Mouse (Mus musculus): ENCODE results near the gene Mysm1. TPM values are rescaled to one million over a fixed set of nuclear protein-coding genes. Genes with fewer than 3 reads are reported as not detected.

Gene Mysm1
- polyA plus RNA-seq (2015; fragmentation: Nextera tagmentation; extraction: Ambion mirVana): 17.3 and 17.6 TPM in 2 replicates

GRCm38 (mm10) chr4:94978590-94979499 is at the start of gene Mysm1:
Gene Mysm1 (minus strand): TSS chr4:94979100.
- Histone ChIP-seq H3K27ac (ENCODE audit: low read length) (peak within 1 kb of the TSS; percentile 84), H3K36me3 (ENCODE audit: control insufficient read depth, insufficient read depth, low read length) (0 out of 2 replicates have a peak, but pooled peaks cover 6% of the 10 kb centered on the region), H3K9me3 (ENCODE audit: control insufficient read depth, low read length) (no peaks in the 10 kb centered on the region), H3K4me2 (ENCODE audit: low read depth, low read length) (peak within 1 kb of the TSS; percentile 77), H3K4me3 (ENCODE audit: low read length) (peak within 1 kb of the TSS; percentile 89), H3K9ac (ENCODE audit: low read depth, low read length) (peak within 1 kb of the TSS; percentile 93), H3K4me1 (ENCODE audit: control insufficient read depth, insufficient read depth, low read length) (peaks cover 12% of the 10 kb centered on the region), H3K27me3 (replicated peaks; ENCODE audit: control insufficient read depth, insufficient read depth, low read length) (no peaks in the 10 kb centered on the region)
- under 1% methylated on average over 62 of the region's 69 CpGs for WGBS
- ATAC-seq: peak; percentile 100

GRCm38 (mm10) chr4:95025847-95026600 is 47.1 kb upstream of the Mysm1 start:
- Histone ChIP-seq H3K4me3 (ENCODE audit: low read length) (no peak overlapping the region), H3K9me3 (ENCODE audit: control insufficient read depth, low read length) (no peaks in the 10 kb centered on the region), H3K4me1 (ENCODE audit: control insufficient read depth, insufficient read depth, low read length) (no peaks in the 10 kb centered on the region), H3K4me2 (ENCODE audit: low read depth, low read length) (no peak overlapping the region), H3K27me3 (replicated peaks; ENCODE audit: control insufficient read depth, insufficient read depth, low read length) (no peaks in the 10 kb centered on the region), H3K9ac (ENCODE audit: low read depth, low read length) (no peak overlapping the region), H3K27ac (ENCODE audit: low read length) (no peak overlapping the region), H3K36me3 (ENCODE audit: control insufficient read depth, insufficient read depth, low read length) (no peaks in the 10 kb centered on the region)
- no peak for ATAC-seq
- 78% methylated on average over 16 of the region's 16 CpGs for WGBS

GRCm38 (mm10) chr4:95023350-95023953 is 44.6 kb upstream of the Mysm1 start:
- no peaks in the 10 kb centered on the region for H3K36me3 ChIP-seq (ENCODE audit: control insufficient read depth, insufficient read depth, low read length)
- no peak overlapping the region for H3K9ac ChIP-seq (ENCODE audit: low read depth, low read length)
- 82% methylated on average over 12 of the region's 12 CpGs for WGBS
- H3K4me1 ChIP-seq (ENCODE audit: control insufficient read depth, insufficient read depth, low read length): no peaks in the 10 kb centered on the region
- no peaks in the 10 kb centered on the region for H3K27me3 ChIP-seq (replicated peaks; ENCODE audit: control insufficient read depth, insufficient read depth, low read length)
- ATAC-seq: no peak
- no peak overlapping the region for H3K4me3 ChIP-seq (ENCODE audit: low read length)
- no peak overlapping the region for H3K4me2 ChIP-seq (ENCODE audit: low read depth, low read length)
- H3K9me3 ChIP-seq (ENCODE audit: control insufficient read depth, low read length): no peaks in the 10 kb centered on the region
- no peak overlapping the region for H3K27ac ChIP-seq (ENCODE audit: low read length)

- Histone ChIP-seq H3K4me2 (ENCODE audit: low read depth, low read length) (no peak overlapping the region), H3K4me3 (ENCODE audit: low read length) (no peak overlapping the region), H3K27ac (ENCODE audit: low read length) (no peak overlapping the region), H3K9ac (ENCODE audit: low read depth, low read length) (no peak overlapping the region), H3K9me3 (ENCODE audit: control insufficient read depth, low read length) (no peaks in the 10 kb centered on the region), H3K27me3 (replicated peaks; ENCODE audit: control insufficient read depth, insufficient read depth, low read length) (no peaks in the 10 kb centered on the region), H3K4me1 (ENCODE audit: control insufficient read depth, insufficient read depth, low read length) (no peaks in the 10 kb centered on the region), H3K36me3 (ENCODE audit: control insufficient read depth, insufficient read depth, low read length) (no peaks in the 10 kb centered on the region)
- WGBS: 65% methylated on average over 12 of the region's 12 CpGs
- ATAC-seq: no peak
These were observed 43.0 kb upstream of the Mysm1 start for GRCm38 (mm10) chr4:95021649-95022637.

GRCm38 (mm10) chr4:95020201-95020600 is 41.3 kb upstream of the Mysm1 start:
- no peak overlapping the region for H3K9ac ChIP-seq (ENCODE audit: low read depth, low read length)
- no peaks in the 10 kb centered on the region for H3K4me1 ChIP-seq (ENCODE audit: control insufficient read depth, insufficient read depth, low read length)
- 83% methylated on average over 2 of the region's 2 CpGs for WGBS
- no peaks in the 10 kb centered on the region for H3K9me3 ChIP-seq (ENCODE audit: control insufficient read depth, low read length)
- H3K4me2 ChIP-seq (ENCODE audit: low read depth, low read length): no peak overlapping the region
- ATAC-seq: no peak
- H3K36me3 ChIP-seq (ENCODE audit: control insufficient read depth, insufficient read depth, low read length): no peaks in the 10 kb centered on the region
- H3K4me3 ChIP-seq (ENCODE audit: low read length): no peak overlapping the region
- H3K27ac ChIP-seq (ENCODE audit: low read length): no peak overlapping the region
- H3K27me3 ChIP-seq (replicated peaks; ENCODE audit: control insufficient read depth, insufficient read depth, low read length): no peaks in the 10 kb centered on the region

- H3K4me3 ChIP-seq (ENCODE audit: low read length): no peak overlapping the region
- no peaks in the 10 kb centered on the region for H3K27me3 ChIP-seq (replicated peaks; ENCODE audit: control insufficient read depth, insufficient read depth, low read length)
- no peak overlapping the region for H3K27ac ChIP-seq (ENCODE audit: low read length)
- H3K4me1 ChIP-seq (ENCODE audit: control insufficient read depth, insufficient read depth, low read length): no peaks in the 10 kb centered on the region
- WGBS: 50% methylated on average over 7 of the region's 7 CpGs
- no peak overlapping the region for H3K4me2 ChIP-seq (ENCODE audit: low read depth, low read length)
- ATAC-seq: no peak
- H3K36me3 ChIP-seq (ENCODE audit: control insufficient read depth, insufficient read depth, low read length): no peaks in the 10 kb centered on the region
- H3K9ac ChIP-seq (ENCODE audit: low read depth, low read length): no peak overlapping the region
- H3K9me3 ChIP-seq (ENCODE audit: control insufficient read depth, low read length): no peaks in the 10 kb centered on the region
These were observed 39.3 kb upstream of the Mysm1 start for GRCm38 (mm10) chr4:95018221-95018620.

GRCm38 (mm10) chr4:95012706-95013105 is 33.8 kb upstream of the Mysm1 start:
- no peak for ATAC-seq
- Histone ChIP-seq H3K4me3 (ENCODE audit: low read length) (no peak overlapping the region), H3K9me3 (ENCODE audit: control insufficient read depth, low read length) (no peaks in the 10 kb centered on the region), H3K9ac (ENCODE audit: low read depth, low read length) (no peak overlapping the region), H3K36me3 (ENCODE audit: control insufficient read depth, insufficient read depth, low read length) (no peaks in the 10 kb centered on the region), H3K27ac (ENCODE audit: low read length) (no peak overlapping the region), H3K4me2 (ENCODE audit: low read depth, low read length) (no peak overlapping the region), H3K4me1 (ENCODE audit: control insufficient read depth, insufficient read depth, low read length) (no peaks in the 10 kb centered on the region), H3K27me3 (replicated peaks; ENCODE audit: control insufficient read depth, insufficient read depth, low read length) (no peaks in the 10 kb centered on the region)
- WGBS: 81% methylated on average over 1 of the region's 1 CpGs

GRCm38 (mm10) chr4:95012256-95012655 is 33.4 kb upstream of the Mysm1 start:
- H3K9ac ChIP-seq (ENCODE audit: low read depth, low read length): no peak overlapping the region
- no peak for ATAC-seq
- no peaks in the 10 kb centered on the region for H3K36me3 ChIP-seq (ENCODE audit: control insufficient read depth, insufficient read depth, low read length)
- no peak overlapping the region for H3K4me2 ChIP-seq (ENCODE audit: low read depth, low read length)
- H3K9me3 ChIP-seq (ENCODE audit: control insufficient read depth, low read length): no peaks in the 10 kb centered on the region
- no peaks in the 10 kb centered on the region for H3K27me3 ChIP-seq (replicated peaks; ENCODE audit: control insufficient read depth, insufficient read depth, low read length)
- H3K4me3 ChIP-seq (ENCODE audit: low read length): no peak overlapping the region
- no peaks in the 10 kb centered on the region for H3K4me1 ChIP-seq (ENCODE audit: control insufficient read depth, insufficient read depth, low read length)
- H3K27ac ChIP-seq (ENCODE audit: low read length): no peak overlapping the region
